Mouse (Mus musculus): ENCODE data around the gene Scd4. TPM values are rescaled to one million over a fixed set of nuclear protein-coding genes. Genes with fewer than 3 reads are reported as not detected.

Scd4 gene
- polyA plus RNA-seq, 1 experiment, result 0.20 TPM

- H3K27ac ChIP-seq (ENCODE audit: insufficient read depth, low read length), result no peak overlapping the region
- peaks cover 8% of the 10 kb centered on the region for H3K36me3 ChIP-seq (ENCODE audit: control insufficient read depth, insufficient read depth, low read length)
- WGBS, result 79% methylated on average over 5 of the region's 5 CpGs
Measured at GRCm38 (mm10) chr19:44310814-44311213, 22.1 kb upstream of the Scd4 start.

GRCm38 (mm10) chr19:44311306-44312006, 21.4 kb upstream of the Scd4 start:
- no peak for DNase-seq (ENCODE audit: low read depth in 1 of 2, low spot score in 2 of 2)
- Histone ChIP-seq H3K4me3 (ENCODE audit: extremely low read depth, insufficient read depth, insufficient read length) (no peak overlapping the region), H3K36me3 (ENCODE audit: control insufficient read depth, insufficient read depth, low read length) (peaks cover 4% of the 10 kb centered on the region; the same call in 1 of the 2 replicates), H3K4me1 (ENCODE audit: control insufficient read depth, insufficient read depth, insufficient read length) (peaks cover 4% of the 10 kb centered on the region; the same call in 1 of the 2 replicates), H3K27ac (ENCODE audit: insufficient read depth, low read length) (no peak overlapping the region), H3K27me3 (ENCODE audit: control insufficient read depth, insufficient read depth, low read length) (no peaks in the 10 kb centered on the region)
- WGBS, result 90% methylated on average over 8 of the region's 8 CpGs
- TF ChIP-seq CTCF (IDR thresholded peaks at IDR 0.05; ENCODE audit: extremely low read depth, insufficient read depth, insufficient read length, insufficient replicate concordance) (no peak), POLR2A (IDR thresholded peaks at IDR 0.05; ENCODE audit: low read depth, low read length) (no peak)

More at GRCm38 (mm10) chr19:44310814-44311213, 22.1 kb upstream of the Scd4 start:
- no peak for DNase-seq (ENCODE audit: low read depth in 1 of 2, low spot score in 2 of 2)
- Histone ChIP-seq H3K4me1 (ENCODE audit: control insufficient read depth, insufficient read depth, insufficient read length) (peaks cover 4% of the 10 kb centered on the region; the same call in 1 of the 2 replicates), H3K27me3 (ENCODE audit: control insufficient read depth, insufficient read depth, low read length) (no peaks in the 10 kb centered on the region), H3K4me3 (ENCODE audit: extremely low read depth, insufficient read depth, insufficient read length) (no peak overlapping the region)
- TF ChIP-seq CTCF (IDR thresholded peaks at IDR 0.05; ENCODE audit: extremely low read depth, insufficient read depth, insufficient read length, insufficient replicate concordance) (no peak), POLR2A (IDR thresholded peaks at IDR 0.05; ENCODE audit: low read depth, low read length) (no peak)

- WGBS, result 74% methylated on average over 4 of the region's 4 CpGs
- Histone ChIP-seq H3K27ac (ENCODE audit: insufficient read depth, low read length) (no peak overlapping the region), H3K36me3 (ENCODE audit: control insufficient read depth, insufficient read depth, low read length) (peaks cover 4% of the 10 kb centered on the region; the same call in 1 of the 2 replicates), H3K4me3 (ENCODE audit: extremely low read depth, insufficient read depth, insufficient read length) (no peak overlapping the region), H3K4me1 (ENCODE audit: control insufficient read depth, insufficient read depth, insufficient read length) (peaks cover 4% of the 10 kb centered on the region; the same call in 1 of the 2 replicates), H3K27me3 (ENCODE audit: control insufficient read depth, insufficient read depth, low read length) (no peaks in the 10 kb centered on the region)
- no peak for DNase-seq (ENCODE audit: low read depth in 1 of 2, low spot score in 2 of 2)
- TF ChIP-seq CTCF (IDR thresholded peaks at IDR 0.05; ENCODE audit: extremely low read depth, insufficient read depth, insufficient read length, insufficient replicate concordance), result no peak
- no peak for TF ChIP-seq POLR2A (IDR thresholded peaks at IDR 0.05; ENCODE audit: low read depth, low read length)
Measured at GRCm38 (mm10) chr19:44312007-44312360, 20.9 kb upstream of the Scd4 start.

GRCm38 (mm10) chr19:44313066-44313465, 19.8 kb upstream of the Scd4 start:
- 96% methylated on average over 3 of the region's 3 CpGs for WGBS
- H3K4me3 ChIP-seq (ENCODE audit: extremely low read depth, insufficient read depth, insufficient read length), result no peak overlapping the region
- DNase-seq (ENCODE audit: low read depth in 1 of 2, low spot score in 2 of 2), result no peak

GRCm38 (mm10) chr19:44314327-44314759, 18.5 kb upstream of the Scd4 start:
- WGBS, result 13% methylated on average over 18 of the region's 18 CpGs

More at GRCm38 (mm10) chr19:44313066-44313465, 19.8 kb upstream of the Scd4 start:
- no peaks in the 10 kb centered on the region for H3K27me3 ChIP-seq (ENCODE audit: control insufficient read depth, insufficient read depth, low read length)
- H3K4me1 ChIP-seq (ENCODE audit: control insufficient read depth, insufficient read depth, insufficient read length), result peaks cover 4% of the 10 kb centered on the region; the same call in 1 of the 2 replicates
- peaks cover 1% of the 10 kb centered on the region; the same call in 1 of the 2 replicates for H3K36me3 ChIP-seq (ENCODE audit: control insufficient read depth, insufficient read depth, low read length)
- H3K27ac ChIP-seq (ENCODE audit: insufficient read depth, low read length), result no peak overlapping the region
- TF ChIP-seq CTCF (IDR thresholded peaks at IDR 0.05; ENCODE audit: extremely low read depth, insufficient read depth, insufficient read length, insufficient replicate concordance), result no peak
- TF ChIP-seq POLR2A (IDR thresholded peaks at IDR 0.05; ENCODE audit: low read depth, low read length), result no peak

GRCm38 (mm10) chr19:44314871-44315414, 17.9 kb upstream of the Scd4 start:
- WGBS, result 8% methylated on average over 11 of the region's 11 CpGs
- no peak overlapping the region for H3K27ac ChIP-seq (ENCODE audit: insufficient read depth, low read length)
- TF ChIP-seq POLR2A (IDR thresholded peaks at IDR 0.05; ENCODE audit: low read depth, low read length), result no peak
- TF ChIP-seq CTCF (IDR thresholded peaks at IDR 0.05; ENCODE audit: extremely low read depth, insufficient read depth, insufficient read length, insufficient replicate concordance), result no peak

More at GRCm38 (mm10) chr19:44314327-44314759, 18.5 kb upstream of the Scd4 start:
- Histone ChIP-seq H3K4me1 (ENCODE audit: control insufficient read depth, insufficient read depth, insufficient read length) (peaks cover 4% of the 10 kb centered on the region; the same call in 1 of the 2 replicates), H3K4me3 (ENCODE audit: extremely low read depth, insufficient read depth, insufficient read length) (peak overlapping the region; percentile 41; the same call in 1 of the 2 replicates), H3K27me3 (ENCODE audit: control insufficient read depth, insufficient read depth, low read length) (no peaks in the 10 kb centered on the region), H3K27ac (ENCODE audit: insufficient read depth, low read length) (peak overlapping the region; percentile 45; the same call in 1 of the 2 replicates), H3K36me3 (ENCODE audit: control insufficient read depth, insufficient read depth, low read length) (peaks cover under 1% of the 10 kb centered on the region; the same call in 1 of the 2 replicates)
- TF ChIP-seq CTCF (IDR thresholded peaks at IDR 0.05; ENCODE audit: extremely low read depth, insufficient read depth, insufficient read length, insufficient replicate concordance) (no peak), POLR2A (IDR thresholded peaks at IDR 0.05; ENCODE audit: low read depth, low read length) (no peak)
- DNase-seq (ENCODE audit: low read depth in 1 of 2, low spot score in 2 of 2), result peak in 1 of 2 experiments; percentile 69

More at GRCm38 (mm10) chr19:44314871-44315414, 17.9 kb upstream of the Scd4 start:
- DNase-seq (ENCODE audit: low read depth in 1 of 2, low spot score in 2 of 2), result no peak
- H3K4me3 ChIP-seq (ENCODE audit: extremely low read depth, insufficient read depth, insufficient read length), result peak overlapping the region; percentile 41
- H3K36me3 ChIP-seq (ENCODE audit: control insufficient read depth, insufficient read depth, low read length), result no peaks in the 10 kb centered on the region
- peaks cover 4% of the 10 kb centered on the region; the same call in 1 of the 2 replicates for H3K4me1 ChIP-seq (ENCODE audit: control insufficient read depth, insufficient read depth, insufficient read length)
- no peaks in the 10 kb centered on the region for H3K27me3 ChIP-seq (ENCODE audit: control insufficient read depth, insufficient read depth, low read length)
